Mouse (Mus musculus) midbrain, embryonic 12.5 days (tissue): ENCODE measurements around the gene Gm44511. TPM values are rescaled to one million over a fixed set of nuclear protein-coding genes. Genes with fewer than 3 reads are reported as not detected.
A peak's percentile ranks its signal among the peaks of the same experiment; 100 is the strongest.
"Not testable (repeated sequence)": the region's sequence is repeated elsewhere in the genome, so short reads cannot be mapped to it uniquely, and the experiment has no call there.

Experiments used
- ATAC-seq: fragments of 200-750 bp; cut with Nextera tagmentation; 2 replicates; pipeline ENCODE4 v1.8.0; 2017; ENCODE audit warnings: low read depth, moderate TSS enrichment, moderate library complexity; ENCODE audit not compliant: low FRiP score
- H3K27ac ChIP-seq: fragments of 300-500 bp; sonication (generic); replicated peaks from 2 replicates; pipeline ENCODE4 v1.5.1; 2016; ENCODE audit warnings: mild to moderate bottlenecking
- H3K27me3 ChIP-seq: fragments of 300-500 bp; sonication (generic); 2 replicates; pipeline ENCODE4 v1.6.1; 2016; ENCODE audit warnings: mild to moderate bottlenecking
- H3K36me3 ChIP-seq: fragments of 300-500 bp; sonication (generic); 2 replicates; pipeline ENCODE4 v1.6.1; 2016
- H3K4me1 ChIP-seq: fragments of 300-500 bp; sonication (generic); 2 replicates; pipeline ENCODE4 v1.6.1; 2016
- H3K4me2 ChIP-seq: fragments of 300-500 bp; sonication (generic); replicated peaks from 2 replicates; pipeline ENCODE4 v1.6.1; 2016; ENCODE audit warnings: mild to moderate bottlenecking, moderate library complexity
- H3K4me3 ChIP-seq: fragments of 300-500 bp; sonication (generic); 2 replicates; pipeline ENCODE4 v1.5.1; 2016; ENCODE audit warnings: mild to moderate bottlenecking
- H3K9ac ChIP-seq: fragments of 300-500 bp; sonication (generic); replicated peaks from 2 replicates; pipeline ENCODE4 v1.6.1; 2016; ENCODE audit warnings: mild to moderate bottlenecking, moderate library complexity
- H3K9me3 ChIP-seq: fragments of 300-500 bp; sonication (generic); 2 replicates; pipeline ENCODE4 v1.6.1; 2016; ENCODE audit warnings: mild to moderate bottlenecking
- WGBS: fragments of 180-500 bp; shearing (Covaris S2); methylation state at CpG from one replicate; pipeline ENCODE4 v1.1.7; 2016; 5-methylcytosine and 5-hydroxymethylcytosine counted together
- polyA plus RNA-seq: library from polyadenylated mRNA; unstranded; fragments of >200 nt; fragmentation: Nextera tagmentation; extraction: Ambion mirVana; gene quantifications from 2 replicates; pipeline ENCODE4 v1.2.1, GENCODE M21; 2016

Gm44511 gene
- polyA plus RNA-seq, 1 experiment from 2014 or later, result not detected

- peak; percentile 92 for ATAC-seq
- H3K27ac ChIP-seq, H3K4me1 ChIP-seq, H3K27me3 ChIP-seq, H3K4me3 ChIP-seq, H3K9ac ChIP-seq, H3K9me3 ChIP-seq, H3K36me3 ChIP-seq: not testable (repeated sequence)
- peak overlapping the region; percentile 13; the same call in 1 of the 2 replicates for H3K4me2 ChIP-seq
- WGBS, result 40% methylated on average over 8 of the region's 8 CpGs
These were observed 72.4 kb downstream of the Gm44511 start for GRCm38 (mm10) chr6:128753610-128754224.

DNA sequence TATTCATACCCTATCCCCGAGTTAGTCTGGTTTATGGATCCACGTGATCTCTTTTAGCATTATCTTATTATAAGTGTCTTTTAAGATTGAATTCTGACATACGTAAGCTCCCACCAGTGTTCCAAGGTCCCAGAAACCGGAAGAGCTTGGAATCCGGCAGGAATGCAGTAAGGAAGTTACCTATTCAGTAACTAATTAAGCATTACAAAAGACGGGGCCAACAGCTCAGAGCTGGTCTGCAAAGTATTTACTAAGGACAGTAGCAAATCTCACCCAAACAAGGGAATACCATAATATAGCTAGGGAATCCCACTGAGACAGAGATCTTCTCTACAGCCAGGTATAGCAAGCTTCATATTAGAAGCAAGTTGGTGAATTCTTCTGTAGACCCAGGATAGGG is 79.1 kb downstream of the Gm44511 start:
- H3K4me2 ChIP-seq, H3K27me3 ChIP-seq, H3K9me3 ChIP-seq, H3K9ac ChIP-seq, H3K4me3 ChIP-seq, ATAC-seq, H3K27ac ChIP-seq, H3K4me1 ChIP-seq, H3K36me3 ChIP-seq: not testable (repeated sequence)
- WGBS, result 78% methylated on average over 6 of the region's 6 CpGs

DNA sequence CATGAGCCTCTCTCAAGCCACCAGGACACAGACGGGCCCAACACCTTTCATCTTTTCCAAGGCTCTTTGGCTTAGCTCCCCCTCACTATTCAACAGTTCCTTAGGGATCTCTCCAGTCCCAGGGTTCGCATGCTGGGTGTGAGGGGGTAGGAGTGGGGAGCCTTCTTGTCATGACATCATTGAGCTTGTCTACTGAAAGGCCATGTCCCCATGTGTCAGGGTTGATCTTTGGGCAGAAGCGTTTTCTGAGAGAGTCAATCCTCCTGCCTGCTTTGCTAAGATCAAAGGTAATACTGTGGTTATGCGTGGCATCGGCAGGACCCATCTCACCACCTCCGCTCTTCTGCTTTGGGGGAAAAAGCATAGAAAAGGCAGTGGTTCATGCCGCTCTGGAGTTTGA is 88.7 kb downstream of the Gm44511 start:
- Histone ChIP-seq H3K36me3 (no peaks in the 10 kb centered on the region), H3K9me3 (no peaks in the 10 kb centered on the region), H3K27me3 (no peaks in the 10 kb centered on the region), H3K9ac (no peak overlapping the region), H3K4me3 (no peak overlapping the region), H3K4me1 (no peaks in the 10 kb centered on the region), H3K4me2 (no peak overlapping the region), H3K27ac (no peak overlapping the region)
- 83% methylated on average over 7 of the region's 7 CpGs for WGBS
- no peak for ATAC-seq

DNA sequence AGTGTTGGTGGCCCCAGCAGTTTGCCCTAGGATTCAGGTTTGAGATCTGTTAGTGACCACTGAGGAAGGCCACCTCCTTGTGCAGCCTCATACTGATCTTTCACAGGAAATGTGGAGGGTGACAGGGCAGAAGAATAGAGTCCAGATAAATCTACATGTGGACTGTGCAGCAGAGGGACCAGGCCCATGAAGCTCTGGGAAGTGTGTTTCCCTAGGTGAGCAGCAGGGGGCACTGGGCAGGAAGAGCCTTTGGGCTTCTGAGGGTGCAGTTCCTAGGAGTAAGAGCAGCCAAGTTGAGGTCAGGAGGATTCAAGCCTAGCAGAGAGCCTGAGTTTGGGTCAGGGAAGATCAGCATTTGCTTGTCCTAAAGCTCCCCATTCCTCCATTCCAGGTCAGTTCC is 90.0 kb downstream of the Gm44511 start:
- no peaks in the 10 kb centered on the region for H3K36me3 ChIP-seq
- no peaks in the 10 kb centered on the region for H3K4me1 ChIP-seq
- H3K27me3 ChIP-seq, result no peaks in the 10 kb centered on the region
- H3K9me3 ChIP-seq, result no peaks in the 10 kb centered on the region
- H3K9ac ChIP-seq, result no peak overlapping the region
- no peak overlapping the region for H3K27ac ChIP-seq
- 0 out of 2 replicates have a peak, but pooled peaks have one; percentile 9 for ATAC-seq
- H3K4me3 ChIP-seq, result no peak overlapping the region
- no peak overlapping the region for H3K4me2 ChIP-seq

DNA sequence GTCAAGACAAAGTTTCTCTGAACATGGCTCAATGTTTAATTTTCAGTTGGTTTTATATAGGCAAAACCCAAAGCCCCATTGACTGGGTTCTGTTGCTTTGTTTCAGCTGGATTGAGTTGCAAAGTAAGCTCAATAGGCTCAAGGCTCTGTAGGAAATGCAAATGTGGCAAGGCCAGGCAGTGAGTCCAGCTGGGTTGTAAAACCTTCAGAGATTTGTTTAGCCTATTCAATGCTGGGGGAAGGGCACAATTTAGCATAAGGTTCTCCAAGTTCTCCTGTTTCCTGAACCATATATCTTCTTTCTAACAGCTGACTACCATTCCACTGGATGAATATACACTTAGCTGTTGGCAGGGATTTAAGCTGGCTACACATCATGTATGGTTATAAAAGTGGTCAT is 91.2 kb downstream of the Gm44511 start:
- Histone ChIP-seq H3K9me3 (no peaks in the 10 kb centered on the region), H3K9ac (no peak overlapping the region), H3K27ac (no peak overlapping the region), H3K4me1 (no peaks in the 10 kb centered on the region), H3K4me3 (no peak overlapping the region), H3K36me3 (no peaks in the 10 kb centered on the region), H3K4me2 (no peak overlapping the region), H3K27me3 (no peaks in the 10 kb centered on the region)
- no peak for ATAC-seq

GRCm38 (mm10) chr6:128733908-128734679 is 92.0 kb downstream of the Gm44511 start:
- H3K27ac ChIP-seq, result no peak overlapping the region
- 72% methylated on average over 5 of the region's 5 CpGs for WGBS
- H3K4me2 ChIP-seq, result no peak overlapping the region
- no peak overlapping the region for H3K9ac ChIP-seq
- H3K4me3 ChIP-seq, result no peak overlapping the region
- H3K4me1 ChIP-seq, result no peaks in the 10 kb centered on the region
- no peaks in the 10 kb centered on the region for H3K36me3 ChIP-seq
- H3K27me3 ChIP-seq, result no peaks in the 10 kb centered on the region
- no peak for ATAC-seq
- no peaks in the 10 kb centered on the region for H3K9me3 ChIP-seq

DNA sequence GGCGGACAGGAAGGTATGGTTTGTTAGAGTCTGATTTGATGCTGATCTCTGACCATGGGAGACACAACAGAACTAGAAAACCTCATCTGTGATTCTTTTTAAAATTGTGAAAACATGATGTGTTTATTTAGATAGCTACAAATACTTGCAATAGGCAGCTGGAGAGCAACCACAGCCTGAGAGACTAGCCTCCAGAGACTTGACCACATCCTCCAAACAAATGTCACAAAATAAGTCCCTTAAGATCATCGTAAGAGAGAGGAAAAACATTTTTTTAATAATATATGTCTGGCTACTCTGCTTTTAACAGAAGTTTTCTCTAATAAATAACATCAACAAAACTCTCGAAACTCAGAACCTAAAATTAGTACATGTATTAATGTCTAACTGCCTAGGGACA is 94.1 kb downstream of the Gm44511 start:
- Histone ChIP-seq H3K27ac (no peak overlapping the region), H3K4me1 (no peaks in the 10 kb centered on the region), H3K4me2 (no peak overlapping the region), H3K27me3 (no peaks in the 10 kb centered on the region), H3K36me3 (no peaks in the 10 kb centered on the region), H3K9ac (no peak overlapping the region), H3K4me3 (no peak overlapping the region), H3K9me3 (no peaks in the 10 kb centered on the region)
- no peak for ATAC-seq
- 84% methylated on average over 3 of the region's 3 CpGs for WGBS

Other genes starting within 250 kb of the Gm44511 start
- gene A2ml1, start 244.7 kb downstream of the Gm44511 start, polyA plus RNA-seq, result not detected in 2 replicates
- not detected in 2 replicates for gene Klrb1a, start 202.8 kb downstream of the Gm44511 start, polyA plus RNA-seq
- not detected in 2 replicates for gene Clec2h, start 163.9 kb downstream of the Gm44511 start, polyA plus RNA-seq
- not detected in 2 replicates for gene Klrb1, start 103.3 kb downstream of the Gm44511 start, polyA plus RNA-seq
- not detected in 2 replicates for gene Klrb1c, start 37.1 kb downstream of the Gm44511 start, polyA plus RNA-seq
- not detected in 2 replicates for gene Klrb1b, start within 50 bp of the Gm44511 start, polyA plus RNA-seq
- gene Clec2i, start 61.3 kb upstream of the Gm44511 start, polyA plus RNA-seq, result not detected in 2 replicates
- gene BC035044, start 64.8 kb upstream of the Gm44511 start, polyA plus RNA-seq, result 0.26 and 0.35 TPM in 2 replicates
- not detected in 2 replicates for gene Clec2g, start 108.1 kb upstream of the Gm44511 start, polyA plus RNA-seq
- gene Klrb1f, start 219.6 kb upstream of the Gm44511 start, polyA plus RNA-seq, result not detected in 2 replicates